Mouse (Mus musculus): ENCODE results near the gene Zbtb4. TPM values are rescaled to one million over a fixed set of nuclear protein-coding genes. Genes with fewer than 3 reads are reported as not detected.

The Zbtb4 gene
- polyA plus RNA-seq, 1 experiment: 69.8 TPM

DNA sequence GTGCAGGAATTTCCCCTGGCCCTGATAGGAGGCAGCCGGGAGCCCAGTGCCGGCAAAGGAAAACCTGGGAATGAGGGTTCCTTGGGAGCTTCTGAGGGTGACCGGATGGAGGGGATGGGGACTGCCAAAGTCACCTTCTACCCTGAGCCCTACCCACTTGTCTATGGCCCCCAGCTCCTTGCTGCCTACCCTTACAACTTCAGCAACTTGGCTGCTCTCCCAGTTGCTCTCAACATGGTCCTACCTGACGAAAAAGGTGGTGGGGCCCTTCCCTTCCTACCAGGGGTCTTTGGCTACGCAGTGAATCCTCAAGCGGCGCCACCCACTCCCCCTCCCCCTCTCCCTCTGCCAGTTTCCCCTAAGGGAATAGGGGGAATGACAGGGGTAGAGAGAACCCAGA is 13.3 kb downstream of the Zbtb4 start:
- no peaks in the 10 kb centered on the region for H3K27me3 ChIP-seq (ENCODE audit: control insufficient read depth, insufficient read depth, low read length)
- peak in 1 of 2 experiments; percentile 24 for DNase-seq
- H3K4me3 ChIP-seq (replicated peaks; ENCODE audit: insufficient read depth, low read depth, low read length): no peak overlapping the region
- no peak for TF ChIP-seq CTCF (IDR thresholded peaks at IDR 0.05; ENCODE audit: borderline replicate concordance, insufficient read depth, low read depth, low read length)
- TF ChIP-seq POLR2A (IDR thresholded peaks at IDR 0.05; ENCODE audit: borderline replicate concordance, insufficient read depth, low read length): no peak
- H3K27ac ChIP-seq (ENCODE audit: insufficient read depth, low read length): no peak overlapping the region
- 47% methylated on average over 7 of the region's 7 CpGs for WGBS
- H3K4me1 ChIP-seq (ENCODE audit: control insufficient read depth, insufficient read depth, low read length): peaks cover 20% of the 10 kb centered on the region

DNA sequence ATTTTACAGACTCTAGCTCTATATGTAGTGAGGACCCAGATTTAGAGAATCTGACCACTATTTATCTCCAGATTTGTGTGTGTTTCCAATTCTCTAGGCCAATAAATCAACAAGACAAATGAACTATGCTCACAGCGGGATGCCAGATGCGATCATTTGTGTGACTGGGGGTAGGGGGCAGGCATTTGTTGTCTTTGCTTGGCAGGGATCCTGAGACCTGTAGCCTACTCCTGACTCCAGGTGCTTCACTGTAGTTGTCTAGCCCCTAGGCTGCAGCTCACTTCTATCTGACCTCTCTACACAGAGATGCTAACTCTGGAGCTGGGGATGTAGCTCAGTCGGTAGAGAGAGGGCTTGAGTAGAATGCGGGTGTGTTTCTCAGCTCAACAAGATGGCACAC is 16.1 kb downstream of the Zbtb4 start:
- peaks cover 10% of the 10 kb centered on the region for H3K4me1 ChIP-seq (ENCODE audit: control insufficient read depth, insufficient read depth, low read length)
- H3K27ac ChIP-seq (ENCODE audit: insufficient read depth, low read length): no peak overlapping the region
- no peak for TF ChIP-seq CTCF (IDR thresholded peaks at IDR 0.05; ENCODE audit: borderline replicate concordance, insufficient read depth, low read depth, low read length)
- no peak for DNase-seq
- H3K27me3 ChIP-seq (ENCODE audit: control insufficient read depth, insufficient read depth, low read length): no peaks in the 10 kb centered on the region
- 34% methylated on average over 4 of the region's 4 CpGs for WGBS
- H3K4me3 ChIP-seq (replicated peaks; ENCODE audit: insufficient read depth, low read depth, low read length): no peak overlapping the region

DNA sequence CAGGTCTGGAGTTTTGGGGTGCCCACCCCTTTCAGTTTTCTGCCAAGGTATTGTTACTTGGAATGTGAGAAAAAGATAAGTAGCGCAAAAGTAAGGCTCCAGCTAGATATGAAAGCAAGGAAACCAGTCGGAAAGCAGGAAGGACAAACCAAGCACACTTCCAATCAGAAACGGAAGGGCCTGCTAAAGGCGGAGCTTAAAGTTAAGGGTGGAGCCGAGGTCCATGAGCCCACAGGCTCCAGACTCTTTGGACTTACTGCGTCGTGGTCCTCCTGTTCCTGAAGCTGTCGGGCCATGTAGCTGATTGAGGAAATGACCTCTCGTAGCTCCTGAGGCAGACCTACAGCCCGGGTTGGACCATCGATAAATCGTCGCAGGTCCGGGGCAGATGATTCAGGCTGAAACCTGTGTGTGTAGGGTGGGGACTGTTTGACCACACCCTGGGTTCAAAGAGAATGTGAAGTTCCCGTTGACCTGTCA is 19.1 kb downstream of the Zbtb4 start:
- TF ChIP-seq POLR2A (IDR thresholded peaks at IDR 0.05; ENCODE audit: borderline replicate concordance, insufficient read depth, low read length) (no peak), CTCF (IDR thresholded peaks at IDR 0.05; ENCODE audit: borderline replicate concordance, insufficient read depth, low read depth, low read length) (no peak)
- H3K4me1 ChIP-seq (ENCODE audit: control insufficient read depth, insufficient read depth, low read length): no peaks in the 10 kb centered on the region
- WGBS: 51% methylated on average over 15 of the region's 15 CpGs
- no peak for DNase-seq
- H3K27ac ChIP-seq (ENCODE audit: insufficient read depth, low read length): no peak overlapping the region
- H3K27me3 ChIP-seq (ENCODE audit: control insufficient read depth, insufficient read depth, low read length): no peaks in the 10 kb centered on the region
- H3K4me3 ChIP-seq (replicated peaks; ENCODE audit: insufficient read depth, low read depth, low read length): no peak overlapping the region

DNA sequence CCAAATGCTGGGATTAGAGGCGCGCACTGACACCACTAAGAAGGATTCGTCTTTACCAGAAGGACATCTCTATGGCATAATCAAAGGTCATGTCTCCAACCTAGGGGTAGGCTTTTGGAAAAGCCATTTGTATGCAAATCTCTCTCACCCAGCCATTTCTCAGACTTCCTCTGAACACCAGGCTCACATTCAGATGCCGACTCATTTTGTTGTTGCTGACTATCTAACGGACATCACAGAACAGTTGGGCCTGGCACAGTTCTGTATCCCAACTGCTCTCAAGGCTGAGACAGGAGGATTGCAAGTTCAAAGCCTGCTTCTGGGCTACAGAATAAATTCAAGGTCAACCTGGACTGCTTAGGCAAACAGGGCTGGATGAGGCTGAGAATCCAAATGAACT is 21.6 kb downstream of the Zbtb4 start:
- H3K27ac ChIP-seq (ENCODE audit: insufficient read depth, low read length): no peak overlapping the region
- H3K4me3 ChIP-seq (replicated peaks; ENCODE audit: insufficient read depth, low read depth, low read length): no peak overlapping the region
- no peaks in the 10 kb centered on the region for H3K27me3 ChIP-seq (ENCODE audit: control insufficient read depth, insufficient read depth, low read length)
- no peaks in the 10 kb centered on the region for H3K4me1 ChIP-seq (ENCODE audit: control insufficient read depth, insufficient read depth, low read length)
- DNase-seq: no peak
- no peak for TF ChIP-seq CTCF (IDR thresholded peaks at IDR 0.05; ENCODE audit: borderline replicate concordance, insufficient read depth, low read depth, low read length)
- no peak for TF ChIP-seq POLR2A (IDR thresholded peaks at IDR 0.05; ENCODE audit: borderline replicate concordance, insufficient read depth, low read length)
- 87% methylated on average over 5 of the region's 5 CpGs for WGBS

DNA sequence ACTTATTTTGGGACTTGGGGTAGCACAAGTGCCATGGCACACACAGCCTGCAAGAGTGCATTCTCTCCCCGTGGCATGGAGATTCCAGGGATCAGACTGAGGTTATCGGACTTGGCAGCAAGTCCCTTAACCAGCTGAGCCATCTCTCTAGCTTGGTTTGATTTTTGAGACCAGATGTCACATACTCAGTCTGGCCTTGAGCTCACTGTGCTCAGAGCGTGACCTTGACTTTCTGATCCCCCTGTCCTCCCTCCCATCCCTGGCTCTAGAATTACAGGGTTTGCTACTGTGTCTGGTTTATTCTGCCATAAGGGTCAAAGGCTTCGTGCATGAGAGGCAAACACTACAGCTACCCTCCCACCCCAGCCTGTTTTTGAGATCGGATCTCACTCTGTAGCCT is 23.7 kb downstream of the Zbtb4 start:
- no peaks in the 10 kb centered on the region for H3K27me3 ChIP-seq (ENCODE audit: control insufficient read depth, insufficient read depth, low read length)
- DNase-seq: no peak
- H3K4me3 ChIP-seq (replicated peaks; ENCODE audit: insufficient read depth, low read depth, low read length): no peak overlapping the region
- H3K27ac ChIP-seq (ENCODE audit: insufficient read depth, low read length): no peak overlapping the region
- no peak for TF ChIP-seq POLR2A (IDR thresholded peaks at IDR 0.05; ENCODE audit: borderline replicate concordance, insufficient read depth, low read length)
- TF ChIP-seq CTCF (IDR thresholded peaks at IDR 0.05; ENCODE audit: borderline replicate concordance, insufficient read depth, low read depth, low read length): no peak
- whole genome bisulfite sequencing: 36% methylated on average over 5 of the region's 5 CpGs
- H3K4me1 ChIP-seq (ENCODE audit: control insufficient read depth, insufficient read depth, low read length): no peaks in the 10 kb centered on the region

DNA sequence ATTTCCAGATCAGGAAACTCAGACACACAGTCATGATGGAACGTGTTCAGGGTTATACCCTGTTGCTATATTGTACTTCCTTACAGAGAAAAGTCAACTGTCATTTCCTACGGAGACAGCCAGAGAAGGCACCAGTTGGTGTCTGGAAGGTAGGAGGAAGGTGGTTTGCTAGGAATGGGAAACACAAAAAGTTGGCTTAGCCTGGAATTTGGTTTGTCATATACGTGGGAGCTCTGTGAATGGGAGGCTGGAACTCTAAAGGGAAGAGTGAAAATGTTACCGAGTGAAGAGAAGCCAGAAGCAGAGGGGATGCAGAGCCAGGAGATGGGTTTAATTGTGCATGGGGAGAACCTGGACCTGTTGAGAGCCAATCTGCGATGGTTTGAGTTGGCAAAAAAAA is 25.7 kb downstream of the Zbtb4 start:
- no peaks in the 10 kb centered on the region for H3K4me1 ChIP-seq (ENCODE audit: control insufficient read depth, insufficient read depth, low read length)
- DNase-seq: no peak
- H3K4me3 ChIP-seq (replicated peaks; ENCODE audit: insufficient read depth, low read depth, low read length): no peak overlapping the region
- no peak overlapping the region for H3K27ac ChIP-seq (ENCODE audit: insufficient read depth, low read length)
- 45% methylated on average over 5 of the region's 5 CpGs for WGBS
- TF ChIP-seq CTCF (IDR thresholded peaks at IDR 0.05; ENCODE audit: borderline replicate concordance, insufficient read depth, low read depth, low read length): no peak
- TF ChIP-seq POLR2A (IDR thresholded peaks at IDR 0.05; ENCODE audit: borderline replicate concordance, insufficient read depth, low read length): no peak
- no peaks in the 10 kb centered on the region for H3K27me3 ChIP-seq (ENCODE audit: control insufficient read depth, insufficient read depth, low read length)

DNA sequence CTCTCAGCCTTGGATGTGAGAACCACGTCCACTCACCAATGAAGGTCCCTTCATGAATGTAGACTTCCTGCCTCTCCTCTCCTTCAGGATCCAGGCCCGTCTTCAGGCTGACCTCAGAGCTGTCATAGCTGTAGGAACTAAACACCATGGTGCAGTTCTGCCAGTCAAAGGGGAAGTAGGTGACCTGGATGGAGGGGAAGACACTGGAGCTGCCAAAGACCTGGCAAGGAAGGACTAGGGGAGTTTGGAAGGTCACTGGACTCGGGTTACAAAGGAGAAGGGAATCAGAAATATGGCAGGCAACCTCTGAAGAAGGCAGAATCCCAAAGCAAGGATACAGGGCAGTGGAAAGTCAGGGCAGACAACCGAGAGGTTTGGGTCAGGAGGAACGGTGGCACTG is 27.7 kb downstream of the Zbtb4 start:
- Histone ChIP-seq H3K27me3 (ENCODE audit: control insufficient read depth, insufficient read depth, low read length) (no peaks in the 10 kb centered on the region), H3K27ac (ENCODE audit: insufficient read depth, low read length) (no peak overlapping the region), H3K4me1 (ENCODE audit: control insufficient read depth, insufficient read depth, low read length) (no peaks in the 10 kb centered on the region), H3K4me3 (replicated peaks; ENCODE audit: insufficient read depth, low read depth, low read length) (no peak overlapping the region)
- TF ChIP-seq CTCF (IDR thresholded peaks at IDR 0.05; ENCODE audit: borderline replicate concordance, insufficient read depth, low read depth, low read length): no peak
- TF ChIP-seq POLR2A (IDR thresholded peaks at IDR 0.05; ENCODE audit: borderline replicate concordance, insufficient read depth, low read length): no peak
- DNase-seq: no peak
- 61% methylated on average over 5 of the region's 5 CpGs for WGBS

DNA sequence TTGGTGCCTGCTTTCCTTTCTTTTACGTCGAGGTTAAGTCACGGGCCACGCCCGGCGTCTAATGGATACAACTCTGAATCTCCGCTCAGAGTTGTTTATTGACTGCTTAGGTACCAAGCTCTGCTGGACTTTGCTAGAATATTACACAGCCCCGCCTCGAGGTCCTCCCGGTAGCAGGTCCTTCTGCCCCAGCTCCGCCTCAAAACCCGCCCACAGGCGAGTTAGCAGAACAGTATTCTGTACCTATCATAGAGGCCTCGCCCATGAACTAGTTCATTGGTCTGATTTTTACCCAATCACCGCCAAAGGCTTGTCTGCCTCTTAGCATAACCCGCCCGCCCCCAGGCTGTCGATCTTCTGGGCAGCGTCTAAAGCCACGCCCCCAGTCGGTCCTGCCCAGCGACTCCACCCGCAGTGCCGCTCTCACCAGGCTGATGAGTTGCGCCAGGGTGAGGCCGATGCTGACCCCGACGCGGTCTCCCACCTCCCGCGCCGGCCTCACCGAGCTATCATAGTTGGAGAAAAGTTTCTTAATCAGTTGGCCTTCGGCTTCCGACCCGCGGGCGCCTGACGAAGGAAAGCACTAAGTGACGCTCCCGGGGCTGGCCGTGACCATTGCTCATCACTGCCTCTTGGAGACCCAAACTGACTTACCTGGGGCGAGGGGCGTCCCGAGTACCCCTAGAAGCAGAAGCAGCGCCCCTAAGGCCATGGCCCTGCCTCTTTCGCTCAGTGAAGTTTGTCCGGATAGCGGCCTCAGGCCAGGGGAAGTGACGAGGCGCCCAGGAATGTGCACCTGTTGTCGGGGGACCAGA is 29.7 kb downstream of the Zbtb4 start, which contains the start of gene Chrnb1:
TSS of gene Chrnb1 (minus strand) at position 776 of the 815 bp plus-strand sequence.
- DNase-seq: peak; percentile 88 to 97
- Histone ChIP-seq H3K27me3 (ENCODE audit: control insufficient read depth, insufficient read depth, low read length) (no peaks in the 10 kb centered on the region), H3K4me1 (ENCODE audit: control insufficient read depth, insufficient read depth, low read length) (peaks cover 3% of the 10 kb centered on the region; the same call in 1 of the 2 replicates), H3K4me3 (replicated peaks; ENCODE audit: insufficient read depth, low read depth, low read length) (peak within 1 kb of the TSS; percentile 61), H3K27ac (ENCODE audit: insufficient read depth, low read length) (no peak within 1 kb of the TSS)
- WGBS: 2% methylated on average over 52 of the region's 52 CpGs
- TF ChIP-seq POLR2A (IDR thresholded peaks at IDR 0.05; ENCODE audit: borderline replicate concordance, insufficient read depth, low read length): peak; percentile 44
- no peak for TF ChIP-seq CTCF (IDR thresholded peaks at IDR 0.05; ENCODE audit: borderline replicate concordance, insufficient read depth, low read depth, low read length)
